Mouse (Mus musculus) forebrain, embryonic 14.5 days (tissue): ENCODE measurements around the gene Hmx2. TPM values are rescaled to one million over a fixed set of nuclear protein-coding genes. Genes with fewer than 3 reads are reported as not detected.

Experiments used
- polyA plus RNA-seq: library from polyadenylated mRNA; unstranded; fragments of >200 nt; fragmentation: Nextera tagmentation; extraction: Ambion mirVana; gene quantifications from 2 replicates; pipeline ENCODE4 v1.2.1, GENCODE M21; 2014

The Hmx2 gene
- polyA plus RNA-seq, 1 experiment from 2014 or later: 1.1 TPM

Other genes starting within 250 kb of the Hmx2 start
- not detected in 2 replicates for gene Cuzd1, start 226.5 kb upstream of the Hmx2 start, polyA plus RNA-seq
- gene Fam24b, start 219.3 kb upstream of the Hmx2 start, polyA plus RNA-seq: not detected in 2 replicates
- not detected in 2 replicates for gene Fam24a, start 214.9 kb upstream of the Hmx2 start, polyA plus RNA-seq
- 25.1 and 27.1 TPM in 2 replicates for gene 2310057M21Rik, start 186.0 kb upstream of the Hmx2 start, polyA plus RNA-seq
- 33.1 and 33.9 TPM in 2 replicates for gene Pstk, start 177.6 kb upstream of the Hmx2 start, polyA plus RNA-seq
- gene Ikzf5, start 138.3 kb upstream of the Hmx2 start, polyA plus RNA-seq: 21.9 and 23.8 TPM in 2 replicates
- gene Acadsb, start 138.2 kb upstream of the Hmx2 start, polyA plus RNA-seq: 98.6 and 130 TPM in 2 replicates
- gene Hmx3, start 5.9 kb upstream of the Hmx2 start, polyA plus RNA-seq: 0.49 and 0.51 TPM in 2 replicates
- 215 and 237 TPM in 2 replicates for gene Bub3, start 11.4 kb downstream of the Hmx2 start, polyA plus RNA-seq